Mouse (Mus musculus) B cell, adult 2 months (primary cell): ENCODE measurements at regions not wholly inside any gene's neighbourhood (a gene's known extent, or its start where the extent isn't known, plus 50 kb on each side); places are given as distances from the start of the nearest gene placed in this dataset.
A peak's percentile ranks its signal among the peaks of the same experiment; 100 is the strongest.

Source experiments
- DNase-seq, 2 experiments: peaks; one replicate each; pipeline ENCODE4 v3.0.0; 2022

DNA sequence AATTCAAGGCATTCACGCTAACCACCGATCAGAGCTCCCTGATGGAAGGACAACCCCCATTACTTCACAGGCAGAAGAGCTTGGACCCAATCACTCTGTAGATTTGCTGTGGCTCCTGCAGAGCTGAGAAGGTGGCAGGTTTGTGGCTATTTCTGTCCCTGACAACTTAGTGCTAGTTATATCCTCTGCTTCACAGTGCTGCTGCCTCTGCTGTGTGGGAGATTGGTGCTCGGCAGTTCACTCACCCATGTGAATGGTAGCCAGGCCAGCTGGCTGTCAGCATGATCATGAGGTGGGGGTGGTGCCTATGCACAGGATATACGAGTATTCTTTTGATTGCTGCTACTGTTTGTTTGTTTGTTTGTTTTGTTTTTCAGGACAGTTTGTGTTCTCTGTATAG, 113.9 kb downstream of the Gm10131 start:
- no peak for DNase-seq

DNA sequence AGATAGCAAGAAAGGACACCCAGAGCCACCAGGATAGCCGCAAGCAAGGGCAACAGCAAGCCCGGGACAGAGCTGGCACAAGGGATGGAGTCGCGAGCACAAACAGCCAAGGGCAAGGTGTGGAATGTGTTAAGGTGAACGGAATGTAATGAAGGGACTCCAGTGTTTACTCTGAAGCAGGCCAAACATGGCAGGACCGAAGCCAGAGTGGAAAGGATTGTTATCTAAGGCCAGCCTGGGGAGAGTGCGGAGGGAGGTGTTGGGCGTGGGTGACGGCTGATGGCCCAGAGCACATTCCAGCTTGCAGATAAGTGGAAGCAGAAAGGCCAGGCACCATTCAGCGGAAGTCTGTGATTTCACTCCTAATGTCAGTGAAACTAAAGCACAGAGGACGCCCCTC, 118.6 kb downstream of the Gm10131 start:
- no peak for DNase-seq

DNA sequence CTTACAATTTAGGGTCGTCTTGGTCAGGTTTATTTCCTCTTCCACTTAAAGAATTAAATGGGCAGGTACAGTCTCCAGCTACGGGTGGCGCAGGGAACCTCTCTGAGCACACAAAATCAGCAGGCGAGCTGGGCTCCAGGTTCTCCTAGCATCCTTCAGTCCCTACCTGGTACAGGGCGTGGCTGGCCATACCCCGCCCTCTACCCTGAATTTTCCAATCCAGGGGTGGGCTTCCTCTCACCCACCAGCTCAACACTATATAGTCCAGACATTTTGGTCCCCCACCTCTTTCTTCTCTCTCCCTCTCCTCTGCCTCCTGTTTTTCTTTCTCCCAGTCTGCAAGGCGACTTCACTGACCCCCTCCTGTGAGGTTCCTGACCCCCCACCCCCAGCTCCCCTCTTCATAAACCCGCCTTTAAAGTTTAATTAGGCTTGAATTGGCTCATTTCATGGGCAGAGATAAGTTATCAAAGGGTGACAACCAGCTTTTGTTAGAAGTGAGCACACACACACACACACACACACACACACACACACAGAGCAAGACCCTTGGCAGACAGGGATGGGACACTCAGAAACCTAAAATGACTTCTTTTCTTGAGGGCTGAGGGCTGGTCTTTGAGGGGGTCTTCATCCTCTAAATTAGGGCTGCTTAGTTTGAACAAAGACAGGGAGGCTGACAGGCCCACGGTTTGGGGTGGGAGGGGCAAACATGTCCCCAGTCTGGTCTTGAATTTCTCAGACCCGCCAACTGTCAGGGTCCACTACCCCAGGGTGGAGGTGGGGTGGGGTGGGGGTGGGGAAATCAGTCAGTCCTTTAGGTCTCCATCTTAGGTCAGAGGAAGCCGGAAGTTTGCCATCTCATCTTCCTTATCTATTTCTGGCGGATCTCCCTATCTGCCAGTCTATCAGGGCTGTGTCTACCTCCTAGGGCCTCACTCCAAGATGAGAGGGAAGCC, 119.3 kb downstream of the Gm10131 start:
- no peak for DNase-seq

DNA sequence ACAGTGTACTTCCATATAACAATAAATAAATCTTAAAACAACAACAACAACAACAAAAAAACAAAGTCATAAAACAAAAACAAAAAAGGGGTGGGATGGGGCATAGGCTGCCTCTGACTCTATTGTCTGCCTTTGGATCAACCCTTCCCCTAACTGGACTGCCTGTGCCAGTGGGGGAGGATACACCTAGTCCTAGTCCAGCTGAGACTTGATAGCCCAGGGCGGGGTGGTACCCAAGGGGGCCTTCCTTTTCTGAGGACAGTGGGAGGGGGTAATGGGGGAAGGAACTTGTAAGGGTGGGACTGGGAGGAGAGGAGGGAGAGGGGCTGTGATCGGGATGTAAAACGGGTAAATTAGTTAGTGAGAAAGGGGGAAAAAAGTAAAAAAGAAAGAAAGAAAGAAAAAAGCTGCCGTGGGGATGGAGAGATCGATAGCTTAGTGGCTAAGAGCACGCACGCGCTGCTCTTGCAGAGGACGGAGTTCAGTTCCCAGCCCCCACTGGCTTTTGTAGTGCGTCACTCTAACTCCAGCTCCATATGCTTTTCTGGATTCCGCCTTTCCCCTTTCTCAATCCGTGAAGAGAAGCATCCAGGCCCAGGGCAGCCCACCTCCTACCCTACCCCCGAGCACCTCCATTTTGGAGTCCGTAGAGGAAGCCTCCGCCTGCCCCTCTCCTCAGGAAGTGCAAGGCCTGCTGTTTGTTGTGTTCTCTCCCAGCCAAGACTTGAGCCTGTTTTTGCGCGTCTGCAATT, 120.2 kb downstream of the Gm10131 start:
- no peak for DNase-seq

DNA sequence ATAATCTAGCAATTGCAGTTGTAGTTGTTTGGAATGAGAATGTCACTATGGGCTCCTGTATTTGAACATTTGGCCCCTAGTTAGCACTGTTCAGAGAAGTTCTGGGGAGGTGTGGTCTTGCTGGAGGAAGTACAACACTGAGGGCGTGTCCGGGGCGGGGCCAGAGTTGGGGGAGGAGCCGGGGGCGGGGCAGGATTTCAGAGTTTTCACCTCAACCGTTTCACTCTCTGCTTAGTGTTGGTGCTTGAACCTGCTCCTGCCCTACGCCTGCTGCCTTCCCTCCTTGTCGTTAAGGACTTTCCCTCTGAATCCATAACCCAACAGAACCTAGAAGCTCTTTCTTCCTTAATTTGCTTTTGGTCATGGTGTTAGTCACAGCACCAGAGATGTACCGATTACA, 121.5 kb downstream of the Gm10131 start:
- DNase-seq, result peak; percentile 56 to 64

DNA sequence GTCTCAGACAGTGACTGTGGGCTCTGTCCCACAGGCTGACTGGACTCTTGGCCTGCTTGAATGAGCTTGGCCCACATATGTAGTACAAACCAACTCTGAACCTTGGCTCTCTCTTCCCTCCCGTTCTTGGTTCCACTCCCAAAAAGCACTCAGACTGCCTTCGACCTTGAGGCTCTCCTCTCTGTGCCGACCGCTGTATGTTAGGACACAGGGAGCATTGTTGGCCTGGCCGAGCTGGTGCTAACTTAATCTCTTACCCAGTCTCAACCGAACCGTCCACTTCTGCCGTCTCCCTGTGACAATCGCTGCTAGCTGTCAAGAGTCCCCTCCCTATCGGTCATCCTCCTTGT, 123.8 kb downstream of the Gm10131 start:
- no peak for DNase-seq

DNA sequence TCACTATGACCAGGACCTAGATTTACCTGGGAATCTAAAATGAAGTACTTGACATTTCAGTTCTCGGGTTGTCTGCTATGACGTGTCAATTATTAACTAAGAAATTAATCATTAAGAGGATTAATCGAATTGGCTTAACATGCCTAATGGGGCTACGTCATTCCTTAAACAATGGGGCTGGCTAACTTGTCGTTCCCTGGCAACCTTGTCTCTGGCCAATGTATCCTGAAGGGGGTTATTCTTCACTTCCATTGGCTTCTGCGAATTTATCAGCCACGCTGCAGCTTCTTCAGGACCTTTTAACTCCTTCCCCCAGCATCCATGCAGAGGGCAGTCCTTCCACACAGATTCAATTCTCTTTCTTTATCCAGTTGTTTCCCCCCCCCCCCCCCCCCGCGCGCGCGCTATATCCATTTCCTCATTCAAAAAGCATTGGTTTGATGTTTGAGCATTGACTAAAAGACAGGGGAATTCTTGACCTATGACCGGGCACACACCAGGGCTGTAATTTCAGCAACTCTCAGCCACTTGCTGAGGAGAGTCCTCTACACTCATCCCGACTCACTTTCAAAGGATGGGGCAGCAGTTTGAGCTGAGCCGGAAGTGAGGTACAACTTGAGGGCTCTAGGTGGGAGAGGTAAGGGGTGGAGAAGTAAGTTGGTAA, 124.3 kb downstream of the Gm10131 start:
- no peak for DNase-seq

DNA sequence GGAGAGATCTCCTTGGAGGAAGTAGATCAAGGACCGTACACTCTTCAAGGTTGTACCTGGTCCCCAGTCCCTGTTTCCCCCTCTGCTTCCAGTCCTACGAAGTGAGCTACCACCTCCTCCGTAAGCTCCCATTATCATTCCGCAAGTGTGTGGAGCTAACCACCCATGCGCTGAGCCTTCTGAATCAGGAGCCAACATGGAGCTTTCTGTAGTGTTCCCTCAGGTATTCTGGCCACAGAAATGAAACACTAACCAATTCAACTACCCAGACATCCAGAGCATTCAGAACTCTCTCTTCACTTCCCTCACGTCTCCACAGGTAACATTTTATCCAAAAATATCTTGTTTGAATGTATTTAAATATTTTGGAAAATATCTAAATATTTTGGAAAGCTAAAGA, 124.9 kb downstream of the Gm10131 start:
- no peak for DNase-seq

DNA sequence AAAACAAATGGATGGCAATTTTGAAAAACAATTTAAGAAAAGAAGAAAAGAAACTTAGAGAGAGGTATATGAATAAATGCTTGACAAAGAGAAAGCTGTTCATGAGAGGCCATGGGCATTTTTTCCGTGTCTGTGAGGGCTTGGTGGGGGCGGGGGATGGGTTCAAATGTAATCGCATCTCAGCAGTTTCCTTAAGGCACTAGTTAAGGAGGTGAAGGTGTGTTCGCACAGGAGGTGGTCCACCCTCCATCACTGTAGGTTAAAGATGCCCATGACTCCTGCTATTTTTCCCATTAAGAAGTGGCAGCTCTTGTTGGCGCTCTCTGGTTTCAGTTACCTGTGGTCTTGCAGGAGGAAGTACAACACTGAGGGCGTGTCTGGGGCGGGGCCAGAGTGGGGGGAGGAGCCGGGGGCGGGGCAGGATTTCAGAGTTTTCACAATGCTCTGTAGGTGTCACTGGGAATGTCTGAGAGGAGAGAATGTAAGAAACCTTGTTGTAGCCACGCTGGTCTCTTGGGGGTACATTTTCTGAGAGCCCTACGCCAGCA, 126.0 kb downstream of the Gm10131 start:
- peak; percentile 34 to 46 for DNase-seq

DNA sequence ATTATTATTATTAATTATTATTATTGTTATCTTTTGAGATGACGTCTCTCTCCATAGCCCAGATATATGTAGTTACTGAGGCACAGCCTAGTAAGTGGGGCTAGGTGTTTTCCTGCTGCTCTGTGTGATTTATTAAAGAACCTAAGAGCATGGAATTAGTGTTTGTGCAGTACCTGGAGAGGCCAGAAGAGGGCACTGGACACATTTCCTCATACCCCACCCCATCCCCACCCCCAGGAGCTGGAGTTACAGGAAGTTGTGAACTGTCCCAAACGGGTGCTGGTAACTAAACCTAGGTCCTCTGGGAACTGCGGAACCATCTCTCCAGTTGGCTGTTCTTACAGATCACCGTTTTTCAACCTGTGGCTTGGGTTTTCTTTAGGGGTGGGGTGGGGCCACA, 129.9 kb downstream of the Gm10131 start:
- DNase-seq, result peak; percentile 54 to 57

DNA sequence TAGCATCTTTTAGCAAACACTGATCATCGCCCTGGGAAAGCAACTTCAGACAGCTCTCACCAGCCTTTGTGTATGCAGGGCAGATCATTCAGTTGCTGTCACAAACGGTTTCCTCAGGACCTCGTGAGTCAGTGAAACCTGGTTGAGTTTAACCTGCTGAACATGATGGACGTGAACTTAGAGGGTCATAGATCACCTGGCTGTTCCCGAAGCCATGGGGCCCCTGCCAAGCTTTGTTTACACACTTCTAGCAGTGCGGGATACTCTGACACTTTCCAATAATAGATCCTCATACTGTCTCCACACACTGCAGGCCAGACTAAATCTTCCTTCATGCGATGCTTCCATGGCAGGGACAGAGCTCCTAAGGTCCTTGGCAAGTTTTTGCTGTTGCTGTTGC, 130.5 kb downstream of the Gm10131 start:
- DNase-seq, result no peak
